Mouse (Mus musculus): Measurements from ENCODE around the gene Gm9922. TPM values are rescaled to one million over a fixed set of nuclear protein-coding genes. Genes with fewer than 3 reads are reported as not detected.

Gm9922 gene
- total and polyA plus RNA-seq, 3 experiments: 0.89 to 2.7 TPM; not detected in 1

- TF ChIP-seq POLR2A (IDR thresholded peaks at IDR 0.05; ENCODE audit: insufficient read depth, low read depth, low read length): no peak
- TF ChIP-seq CTCF (IDR thresholded peaks at IDR 0.05): no peak
- TF ChIP-seq EP300 (IDR thresholded peaks at IDR 0.05; ENCODE audit: insufficient read depth, low read depth, low read length): no peak
- Histone ChIP-seq H3K9ac (ENCODE audit: low read depth, low read length) (no peak overlapping the region), H3K27ac (no peak overlapping the region), H3K27me3 (ENCODE audit: control insufficient read depth, insufficient read depth, low read length) (no peaks in the 10 kb centered on the region), H3K36me3 (ENCODE audit: control insufficient read depth, insufficient read depth, low read length) (no peaks in the 10 kb centered on the region), H3K4me1 (ENCODE audit: control insufficient read depth, insufficient read depth, low read length) (peaks cover 3% of the 10 kb centered on the region; the same call in 1 of the 2 replicates), H3K79me2 (replicated peaks; ENCODE audit: control insufficient read depth, insufficient read depth, low read length) (no peaks in the 10 kb centered on the region), H3K4me3 (no peak overlapping the region)
- DNase-seq: no peak
- 82% methylated on average over 7 of the region's 7 CpGs for WGBS
- intact Hi-C loops (cut with DNase I): no loop called here
Measured at GRCm38 (mm10) chr14:101748436-101748835, 18.8 kb upstream of the Gm9922 start.

- H3K4me3 ChIP-seq: no peak overlapping the region
- no peaks in the 10 kb centered on the region for H3K27me3 ChIP-seq (ENCODE audit: control insufficient read depth, insufficient read depth, low read length)
- H3K27ac ChIP-seq: no peak overlapping the region
- no peaks in the 10 kb centered on the region for H3K36me3 ChIP-seq (ENCODE audit: control insufficient read depth, insufficient read depth, low read length)
- H3K79me2 ChIP-seq (replicated peaks; ENCODE audit: control insufficient read depth, insufficient read depth, low read length): no peaks in the 10 kb centered on the region
- no peak for DNase-seq
- no peak overlapping the region for H3K9ac ChIP-seq (ENCODE audit: low read depth, low read length)
- H3K4me1 ChIP-seq (ENCODE audit: control insufficient read depth, insufficient read depth, low read length): peaks cover 3% of the 10 kb centered on the region; the same call in 1 of the 2 replicates
- intact Hi-C loops (cut with DNase I): no loop called here
- TF ChIP-seq CTCF (IDR thresholded peaks at IDR 0.05): no peak
- TF ChIP-seq EP300 (IDR thresholded peaks at IDR 0.05; ENCODE audit: insufficient read depth, low read depth, low read length): no peak
- no peak for TF ChIP-seq POLR2A (IDR thresholded peaks at IDR 0.05; ENCODE audit: insufficient read depth, low read depth, low read length)
- 88% methylated on average over 11 of the region's 11 CpGs for WGBS
Measured at GRCm38 (mm10) chr14:101747811-101748210, 18.2 kb upstream of the Gm9922 start.

- Histone ChIP-seq H3K27me3 (ENCODE audit: control insufficient read depth, insufficient read depth, low read length) (no peaks in the 10 kb centered on the region), H3K4me3 (no peak overlapping the region), H3K36me3 (ENCODE audit: control insufficient read depth, insufficient read depth, low read length) (no peaks in the 10 kb centered on the region), H3K4me1 (ENCODE audit: control insufficient read depth, insufficient read depth, low read length) (peaks cover 3% of the 10 kb centered on the region; the same call in 1 of the 2 replicates), H3K79me2 (replicated peaks; ENCODE audit: control insufficient read depth, insufficient read depth, low read length) (no peaks in the 10 kb centered on the region), H3K9ac (ENCODE audit: low read depth, low read length) (no peak overlapping the region), H3K27ac (no peak overlapping the region)
- WGBS: 75% methylated on average over 3 of the region's 3 CpGs
- DNase-seq: no peak
- intact Hi-C loops (cut with DNase I): no loop called here
- TF ChIP-seq CTCF (IDR thresholded peaks at IDR 0.05): no peak
Measured at GRCm38 (mm10) chr14:101746635-101747034, 17.0 kb upstream of the Gm9922 start.

- Histone ChIP-seq H3K4me3 (no peak overlapping the region), H3K27me3 (ENCODE audit: control insufficient read depth, insufficient read depth, low read length) (no peaks in the 10 kb centered on the region), H3K79me2 (replicated peaks; ENCODE audit: control insufficient read depth, insufficient read depth, low read length) (peaks cover 2% of the 10 kb centered on the region; the same call in 1 of the 2 replicates), H3K9ac (ENCODE audit: low read depth, low read length) (no peak overlapping the region), H3K4me1 (ENCODE audit: control insufficient read depth, insufficient read depth, low read length) (no peaks in the 10 kb centered on the region), H3K27ac (no peak overlapping the region), H3K36me3 (ENCODE audit: control insufficient read depth, insufficient read depth, low read length) (no peaks in the 10 kb centered on the region)
- WGBS: 87% methylated on average over 4 of the region's 4 CpGs
- DNase-seq: no peak
- no peak for TF ChIP-seq EP300 (IDR thresholded peaks at IDR 0.05; ENCODE audit: insufficient read depth, low read depth, low read length)
- no peak for TF ChIP-seq CTCF (IDR thresholded peaks at IDR 0.05)
- TF ChIP-seq POLR2A (IDR thresholded peaks at IDR 0.05; ENCODE audit: insufficient read depth, low read depth, low read length): no peak
- intact Hi-C loops (cut with DNase I): no loop called here
Measured at GRCm38 (mm10) chr14:101737501-101737900, 7.9 kb upstream of the Gm9922 start.

- Histone ChIP-seq H3K27ac (no peak overlapping the region), H3K4me1 (ENCODE audit: control insufficient read depth, insufficient read depth, low read length) (no peaks in the 10 kb centered on the region), H3K36me3 (ENCODE audit: control insufficient read depth, insufficient read depth, low read length) (no peaks in the 10 kb centered on the region), H3K27me3 (ENCODE audit: control insufficient read depth, insufficient read depth, low read length) (no peaks in the 10 kb centered on the region), H3K9ac (ENCODE audit: low read depth, low read length) (no peak overlapping the region), H3K4me3 (no peak overlapping the region), H3K79me2 (replicated peaks; ENCODE audit: control insufficient read depth, insufficient read depth, low read length) (no peaks in the 10 kb centered on the region)
- TF ChIP-seq EP300 (IDR thresholded peaks at IDR 0.05; ENCODE audit: insufficient read depth, low read depth, low read length) (no peak), CTCF (IDR thresholded peaks at IDR 0.05) (no peak), POLR2A (IDR thresholded peaks at IDR 0.05; ENCODE audit: insufficient read depth, low read depth, low read length) (no peak)
- no peak for DNase-seq
- intact Hi-C loops (cut with DNase I): no loop called here
- 39% methylated on average over 10 of the region's 10 CpGs for WGBS
Measured at GRCm38 (mm10) chr14:101733542-101734303, 4.1 kb upstream of the Gm9922 start.

GRCm38 (mm10) chr14:101729972-101730692 is 518 bp upstream of the Gm9922 start:
- Histone ChIP-seq H3K79me2 (replicated peaks; ENCODE audit: control insufficient read depth, insufficient read depth, low read length) (no peaks in the 10 kb centered on the region), H3K4me1 (ENCODE audit: control insufficient read depth, insufficient read depth, low read length) (no peaks in the 10 kb centered on the region), H3K4me3 (peak overlapping the region; percentile 55), H3K27ac (peak overlapping the region; percentile 69), H3K9ac (ENCODE audit: low read depth, low read length) (peak overlapping the region; percentile 82), H3K27me3 (ENCODE audit: control insufficient read depth, insufficient read depth, low read length) (no peaks in the 10 kb centered on the region), H3K36me3 (ENCODE audit: control insufficient read depth, insufficient read depth, low read length) (no peaks in the 10 kb centered on the region)
- intact Hi-C loops (cut with DNase I): loop anchor here (1.0 to 5.0 kb wide), 4 partner anchors 42 to 137 kb away; partner anchors contain the start of gene Tbc1d4
- no peak for DNase-seq
- TF ChIP-seq POLR2A (IDR thresholded peaks at IDR 0.05; ENCODE audit: insufficient read depth, low read depth, low read length) (no peak; the same call in 1 of the 2 replicates), EP300 (IDR thresholded peaks at IDR 0.05; ENCODE audit: insufficient read depth, low read depth, low read length) (no peak), CTCF (IDR thresholded peaks at IDR 0.05) (no peak)
- WGBS: 4% methylated on average over 28 of the region's 28 CpGs
